Mouse (Mus musculus) neural tube, embryonic 10.5 days (tissue): ENCODE measurements around the gene Npas4.
A peak's percentile ranks its signal among the peaks of the same experiment; 100 is the strongest.
"Not testable (repeated sequence)": the region's sequence is repeated elsewhere in the genome, so short reads cannot be mapped to it uniquely, and the experiment has no call there.

Source experiments
- DNase-seq: peaks from one replicate; pipeline ENCODE4 v3.0.0-alpha.2; 2017; ENCODE audit warnings: low spot score; ENCODE audit errors: extremely low spot score

Gene Npas4

DNA sequence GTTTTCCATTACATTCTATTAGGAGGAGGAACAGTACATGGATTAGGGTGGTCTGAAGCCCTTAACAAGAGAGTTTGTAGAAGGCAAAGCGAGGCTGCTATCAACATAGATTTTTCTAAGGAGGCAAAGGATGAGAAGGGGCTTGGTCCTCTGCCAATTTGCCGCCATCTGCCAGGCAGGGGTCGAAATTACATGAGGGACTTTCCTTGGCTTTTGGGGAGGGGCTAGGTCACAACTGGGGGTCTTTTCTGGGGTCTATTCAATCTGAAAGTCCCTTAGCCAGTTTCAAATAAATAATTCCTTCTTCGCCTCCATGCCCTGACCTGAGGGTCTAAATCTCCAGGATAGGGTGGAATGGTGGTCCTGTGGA is at the start of gene Npas4:
Gene Npas4 (minus strand): TSS at position 61 of the 370 bp plus-strand sequence.
- no peak for DNase-seq

DNA sequence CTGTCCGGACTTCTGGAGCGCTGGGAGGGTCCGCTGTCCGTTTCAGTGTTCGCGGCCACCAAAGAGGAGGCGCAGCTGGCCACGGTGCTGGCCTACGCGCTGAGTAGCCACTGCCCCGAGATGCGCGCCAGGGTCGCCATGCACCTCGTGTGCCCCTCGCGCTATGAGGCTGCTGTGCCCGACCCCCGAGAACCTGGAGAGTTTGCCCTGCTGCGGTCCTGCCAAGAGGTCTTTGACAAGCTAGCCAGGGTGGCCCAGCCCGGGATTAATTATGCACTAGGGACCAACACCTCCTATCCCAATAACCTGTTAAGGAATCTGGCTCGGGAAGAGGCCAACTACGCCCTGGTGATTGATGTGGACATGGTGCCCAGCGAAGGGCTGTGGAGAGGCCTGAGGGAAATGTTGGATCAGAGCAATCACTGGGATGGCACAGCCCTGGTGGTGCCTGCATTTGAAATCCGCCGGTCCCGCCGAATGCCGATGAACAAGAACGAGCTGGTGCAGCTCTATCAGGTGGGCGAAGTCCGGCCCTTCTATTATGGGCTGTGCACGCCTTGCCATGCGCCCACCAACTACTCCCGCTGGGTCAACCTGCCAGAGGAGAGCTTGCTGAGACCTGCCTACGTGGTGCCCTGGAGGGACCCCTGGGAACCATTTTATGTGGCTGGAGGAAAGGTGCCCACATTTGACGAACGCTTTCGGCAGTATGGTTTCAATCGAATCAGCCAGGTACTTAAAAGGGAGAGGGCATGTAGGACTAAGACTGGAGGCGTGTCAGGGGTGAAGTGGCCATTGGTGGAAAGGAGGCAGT is 49.4 kb upstream of the Npas4 start:
- DNase-seq = no peak

DNA sequence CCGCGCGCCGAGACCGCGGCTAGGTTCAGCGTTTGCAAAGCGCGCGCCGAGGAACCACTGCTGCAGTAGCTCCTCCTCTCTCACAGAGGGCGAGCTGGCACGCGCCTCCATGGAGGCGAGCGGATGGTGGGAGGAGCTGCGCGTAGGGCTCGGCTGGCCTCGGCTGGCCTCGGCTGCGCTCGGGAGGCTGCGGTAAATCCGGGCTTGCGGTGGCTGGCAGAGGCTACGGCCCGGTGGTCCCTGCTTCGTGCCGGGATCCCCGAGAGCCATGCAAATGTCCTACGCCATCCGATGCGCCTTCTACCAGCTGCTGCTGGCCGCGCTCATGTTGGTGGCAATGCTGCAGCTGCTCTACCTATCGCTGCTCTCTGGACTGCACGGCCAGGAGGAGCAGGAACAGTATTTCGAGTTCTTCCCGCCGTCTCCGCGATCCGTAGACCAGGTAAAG is 48.6 kb upstream of the Npas4 start, which contains the start of the genes B4gat1 and AC124502.3:
Gene B4gat1 (plus strand): TSS at position 118 of the 448 bp plus-strand sequence.
Gene AC124502.3 (plus strand): TSS at position 183 of the 448 bp plus-strand sequence.
- DNase-seq = peak; percentile 92

DNA sequence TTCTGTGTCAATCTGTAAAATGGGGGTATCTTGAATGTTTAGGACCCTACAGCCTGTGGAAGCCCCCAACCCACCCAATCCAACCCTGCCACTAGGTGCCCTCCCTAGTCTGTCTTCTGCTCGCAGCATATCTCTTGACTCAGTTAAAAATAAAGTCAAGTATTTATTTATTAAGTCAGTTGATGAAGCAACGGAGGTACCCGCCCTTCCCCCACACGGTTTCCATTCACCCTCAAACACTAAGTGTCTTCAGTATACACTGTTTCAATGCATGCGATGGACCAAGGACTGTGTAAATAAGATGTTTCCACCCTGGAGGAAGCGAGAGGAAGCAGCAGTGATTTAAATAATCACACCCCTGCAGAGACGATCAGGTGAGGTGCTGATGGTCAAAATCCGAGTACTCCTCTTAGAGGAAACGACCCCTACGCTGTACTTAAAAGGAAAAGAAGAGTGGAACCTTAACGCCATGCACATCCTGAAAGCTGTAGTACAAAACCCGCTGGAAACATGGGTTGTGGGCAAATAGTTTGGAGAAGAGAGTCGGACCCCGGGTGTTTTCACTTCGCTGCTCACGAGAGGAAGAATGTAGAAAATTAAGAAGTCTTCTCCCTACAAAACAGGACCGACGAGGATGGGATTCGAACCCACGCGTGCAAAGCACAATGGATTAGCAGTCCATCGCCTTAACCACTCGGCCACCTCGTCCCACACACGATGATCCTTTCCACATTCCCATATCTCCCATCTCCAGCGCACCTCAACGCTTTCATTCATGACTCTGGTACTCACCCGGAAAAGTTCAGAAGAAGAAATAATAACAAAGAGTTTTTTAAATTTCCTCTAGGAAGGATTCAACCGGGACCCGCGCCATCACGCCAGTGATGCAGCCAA is 47.8 kb upstream of the Npas4 start:
- DNase-seq = peak; percentile 94

DNA sequence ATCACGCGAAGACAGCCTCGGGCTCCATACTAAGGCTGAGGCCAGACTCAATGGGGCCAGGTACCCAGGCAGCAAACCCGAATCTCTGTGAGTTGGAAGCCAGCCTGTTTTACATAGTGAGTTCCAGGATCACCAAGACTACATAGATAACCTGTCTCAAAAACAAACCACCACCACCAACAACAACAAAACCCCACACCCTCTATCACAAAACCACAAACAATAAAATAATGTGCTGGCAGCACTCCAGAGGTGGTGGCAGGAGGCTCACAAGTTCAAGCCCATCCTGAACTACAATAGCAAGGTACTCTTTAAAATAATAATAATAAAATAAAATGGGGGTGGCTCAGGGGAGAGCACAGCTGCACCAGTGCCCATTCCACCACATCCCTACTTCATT is 46.5 kb upstream of the Npas4 start:
- DNase-seq = no peak

DNA sequence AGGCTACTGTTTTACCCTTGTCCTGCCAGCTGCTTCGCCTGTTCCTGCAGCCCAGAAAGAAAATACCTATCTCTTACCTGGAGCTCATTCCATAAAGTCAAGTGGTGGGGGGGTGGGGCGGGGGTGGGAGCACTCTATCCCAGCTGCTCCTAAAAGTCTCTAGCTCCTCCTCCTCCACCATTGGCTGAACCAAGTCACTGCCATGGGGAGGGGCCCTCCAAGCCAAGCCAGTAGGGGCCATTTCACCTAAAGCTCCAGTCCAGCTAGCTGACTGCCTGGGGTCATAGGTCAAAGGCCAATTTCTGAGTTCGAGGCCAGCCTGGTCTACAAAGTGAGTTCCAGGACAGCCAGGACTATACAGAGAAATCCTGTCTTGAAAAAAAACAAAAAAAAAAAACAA is 42.6 kb upstream of the Npas4 start:
- no peak for DNase-seq

DNA sequence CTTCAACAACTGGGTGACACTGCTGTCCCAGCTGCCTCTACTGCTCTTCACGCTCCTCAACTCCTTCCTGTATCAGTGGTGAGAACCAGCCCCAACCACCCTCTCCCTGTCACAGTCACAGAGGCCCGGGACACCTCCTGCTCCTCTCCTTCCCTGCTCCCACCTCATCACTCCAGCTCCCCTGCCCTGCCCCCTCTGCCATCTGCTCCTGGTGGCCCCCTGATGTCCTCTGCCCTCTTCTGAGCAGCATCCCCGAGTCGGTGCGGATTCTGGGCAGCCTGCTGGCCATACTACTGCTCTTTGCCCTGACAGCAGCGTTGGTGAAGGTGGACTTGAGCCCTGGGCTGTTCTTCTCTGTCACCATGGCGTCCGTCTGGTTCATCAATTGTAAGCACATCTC is 36.0 kb upstream of the Npas4 start:
- DNase-seq = no peak

DNA sequence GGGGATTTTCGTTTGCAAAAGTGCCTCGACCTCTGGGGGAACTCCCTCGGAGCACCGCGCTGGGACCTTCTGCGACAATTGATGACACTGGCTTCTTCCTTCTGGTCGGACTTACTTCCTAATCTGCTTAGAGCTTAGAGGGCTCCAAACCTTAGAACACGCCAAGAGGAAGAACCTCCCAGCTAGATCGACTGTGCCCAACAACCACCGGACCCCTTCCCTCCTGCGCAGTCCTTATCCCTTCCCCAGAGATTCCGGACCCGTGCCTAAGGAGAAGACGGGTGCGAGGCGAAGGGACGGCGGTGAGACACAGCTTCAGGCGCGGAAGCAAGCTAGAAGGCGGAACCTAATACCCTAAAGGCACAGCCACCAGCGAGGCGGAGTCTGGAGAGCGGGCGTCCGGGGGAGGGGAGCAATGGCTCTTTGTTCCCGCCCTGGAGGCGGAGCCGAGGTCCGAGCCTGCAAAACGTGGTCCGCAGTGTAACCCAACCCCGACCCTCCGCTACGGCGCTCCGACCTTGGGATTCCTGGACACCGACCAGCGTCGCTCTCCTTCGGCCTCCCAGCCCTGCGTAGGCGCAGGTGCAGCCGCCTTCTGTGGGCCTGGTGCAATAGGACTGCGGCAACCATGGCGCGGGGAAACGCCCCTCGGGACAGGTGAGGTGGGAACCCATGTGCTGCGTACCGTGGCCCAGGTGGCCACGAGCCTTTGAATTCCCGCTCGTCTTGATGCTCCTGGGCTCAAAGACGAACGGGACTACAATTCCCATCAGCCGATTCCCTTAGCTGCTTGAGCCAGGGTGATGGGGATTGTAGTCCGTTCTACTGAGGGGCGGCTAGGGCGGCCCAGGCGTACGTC is 33.7 kb upstream of the Npas4 start, which contains the start of gene Slc29a2:
Gene Slc29a2 (plus strand): TSS at position 240 of the 859 bp plus-strand sequence.
- DNase-seq = peak; percentile 95

DNA sequence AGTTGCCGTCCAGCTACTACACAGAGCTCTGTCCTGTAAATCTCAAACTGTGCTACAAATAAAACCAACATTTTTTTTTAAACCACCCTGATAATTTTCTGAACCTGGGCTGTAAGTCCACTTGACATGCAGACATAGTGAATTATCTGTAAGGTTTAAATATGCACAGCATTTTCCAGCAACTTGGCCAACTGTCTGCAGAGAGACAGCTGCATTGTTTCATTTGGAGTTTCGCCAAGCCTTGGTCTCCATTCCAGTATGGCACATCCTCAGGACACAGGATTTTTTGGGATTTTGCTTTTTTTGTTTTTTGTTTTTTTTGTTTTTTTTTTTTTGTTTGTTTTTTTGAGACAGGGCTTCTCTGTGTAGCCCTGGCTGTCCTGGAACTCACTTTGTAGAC is 31.3 kb upstream of the Npas4 start:
- no peak for DNase-seq

DNA sequence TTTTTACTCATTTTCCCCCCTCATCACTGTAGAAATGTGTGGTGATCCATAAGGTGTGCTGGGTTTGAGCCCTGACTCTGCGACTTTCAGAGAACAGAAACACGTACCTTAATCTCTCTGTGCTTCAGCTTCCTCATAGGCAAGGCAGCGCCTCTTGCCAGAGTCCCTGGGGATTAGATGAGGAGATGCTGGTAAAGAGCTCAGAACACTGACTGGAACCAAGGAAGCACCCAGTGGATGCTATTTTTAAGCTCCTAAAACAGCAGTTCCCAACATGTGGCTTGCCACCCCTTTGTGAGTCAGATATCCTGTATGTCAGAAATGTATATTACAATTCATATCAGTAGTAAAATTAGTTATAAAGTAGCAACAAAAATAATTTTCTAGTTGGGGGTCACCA is 28.1 kb upstream of the Npas4 start:
- no peak for DNase-seq

DNA sequence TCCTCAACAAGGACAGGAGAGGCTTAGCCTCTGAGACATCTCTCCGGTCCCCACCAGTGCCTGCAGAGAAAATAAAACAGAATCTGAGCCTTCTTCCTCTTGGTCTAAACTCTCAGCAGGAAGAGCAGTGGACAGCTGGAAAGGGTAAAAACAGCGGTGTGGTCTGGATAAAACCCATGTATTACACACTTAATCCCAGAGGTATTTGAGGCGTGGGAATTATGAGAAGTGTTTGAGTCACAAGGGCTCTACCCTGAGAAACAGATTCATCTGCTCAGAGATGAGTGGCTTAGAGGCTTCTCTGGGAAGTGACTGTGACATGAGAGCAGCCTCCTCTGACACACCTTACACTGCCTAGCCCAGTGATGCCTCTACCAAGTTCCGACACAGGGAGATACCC is 27.5 kb upstream of the Npas4 start:
- DNase-seq = no peak

DNA sequence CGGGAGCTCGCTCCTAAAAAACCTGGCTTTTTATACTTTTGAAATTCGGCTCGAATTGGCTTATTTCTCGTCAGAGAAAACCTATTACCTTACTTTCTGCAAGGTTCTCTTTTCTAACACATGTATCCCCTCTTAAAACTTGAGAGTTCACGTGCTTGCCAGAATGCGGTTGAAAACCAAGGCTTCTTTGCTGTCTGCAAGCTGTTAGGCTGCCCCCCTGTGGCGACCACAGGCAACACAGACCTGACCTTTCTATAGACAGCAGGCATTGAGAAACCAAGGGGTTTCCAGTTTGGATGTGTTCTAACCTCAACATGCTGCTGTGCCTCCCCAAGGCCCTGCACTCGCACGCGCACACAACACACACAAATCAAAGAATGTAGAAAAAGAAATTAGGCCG is 26.7 kb upstream of the Npas4 start:
- DNase-seq = peak; percentile 68

DNA sequence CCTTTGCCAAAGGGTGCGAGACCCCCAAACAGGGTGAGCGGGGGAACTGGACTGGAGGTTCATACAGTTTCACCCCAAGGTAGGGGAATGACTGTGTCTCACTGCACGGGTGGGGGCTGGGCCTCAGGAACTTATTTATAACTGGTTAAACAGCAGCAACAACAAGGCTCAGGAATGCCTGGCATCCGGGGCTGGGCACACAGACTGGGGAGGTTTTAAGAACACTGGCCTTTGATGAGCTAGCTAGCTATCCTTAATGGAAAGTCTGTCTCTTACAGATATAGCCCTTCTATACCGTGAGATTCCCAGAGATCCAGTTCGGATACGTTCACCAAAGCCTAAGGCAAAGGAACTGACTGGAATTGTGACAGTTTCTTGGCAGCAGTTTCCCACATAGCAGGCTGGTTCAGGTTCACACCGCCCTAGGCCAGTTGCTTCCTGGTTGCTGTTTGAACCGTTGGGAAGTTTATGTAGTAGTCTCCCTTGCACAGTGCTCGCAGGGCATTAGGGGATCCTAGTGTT is 26.2 kb upstream of the Npas4 start:
- DNase-seq = peak; percentile 30

DNA sequence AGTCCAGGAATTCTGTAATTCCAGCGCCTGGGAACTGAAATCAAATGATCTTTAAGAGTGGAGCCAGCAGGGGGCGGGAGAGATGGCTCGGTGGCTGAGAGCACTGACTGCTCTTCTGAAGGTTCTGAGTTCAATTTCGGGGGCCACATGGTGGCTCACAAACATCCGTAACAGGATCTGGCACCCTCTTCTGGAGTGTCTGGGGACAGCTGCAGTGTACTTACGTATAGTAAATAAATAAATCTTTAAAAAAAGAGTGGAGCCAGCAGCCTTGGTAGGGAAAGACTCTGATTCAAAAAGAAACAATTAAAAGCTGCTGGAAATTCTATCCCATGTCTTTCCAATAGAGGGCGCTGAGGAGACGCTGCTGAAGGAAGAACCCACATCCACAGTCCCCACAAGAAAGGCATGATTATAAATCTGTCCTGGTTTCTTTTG is 24.9 kb upstream of the Npas4 start:
- DNase-seq = peak; percentile 42

DNA sequence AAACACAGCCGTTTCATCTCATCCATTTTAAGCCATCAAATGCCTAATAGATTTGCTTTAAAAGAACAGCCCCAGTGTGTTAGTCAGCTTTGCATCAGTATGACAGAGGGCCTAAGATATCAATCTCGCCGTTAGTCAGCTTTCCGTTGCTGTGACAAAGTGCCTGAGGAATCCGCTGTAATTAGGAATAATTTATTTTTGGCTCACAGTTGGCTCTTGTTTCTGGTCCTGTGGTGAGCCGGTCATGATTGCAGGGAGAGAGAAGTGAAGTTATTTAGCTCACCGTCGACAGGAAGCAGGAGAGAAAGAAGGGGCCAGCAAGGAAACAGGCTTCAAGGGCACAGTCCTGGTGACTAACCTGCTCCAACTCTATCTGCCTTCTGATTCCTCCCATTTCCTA is 23.0 kb upstream of the Npas4 start:
- no peak for DNase-seq

DNA sequence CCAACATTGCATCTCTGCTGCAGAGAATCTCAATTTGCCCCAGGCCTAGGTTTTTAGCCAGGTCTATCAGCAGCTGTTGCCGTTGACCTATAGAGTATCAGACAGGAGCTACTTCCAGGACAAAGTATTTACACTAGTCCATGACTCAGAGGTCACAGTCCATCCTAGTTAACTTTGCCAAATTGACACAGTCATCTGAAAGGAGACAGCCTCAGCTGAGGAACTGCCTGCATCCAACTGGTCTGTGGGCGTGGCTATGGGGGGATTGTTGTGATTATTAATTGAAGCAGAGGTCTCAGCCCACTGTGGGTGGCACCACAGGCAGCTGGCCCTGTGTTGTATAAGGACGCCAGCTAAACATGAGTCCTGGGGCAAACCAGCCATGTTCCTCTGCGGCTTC is 14.8 kb upstream of the Npas4 start:
- DNase-seq = no peak

DNA sequence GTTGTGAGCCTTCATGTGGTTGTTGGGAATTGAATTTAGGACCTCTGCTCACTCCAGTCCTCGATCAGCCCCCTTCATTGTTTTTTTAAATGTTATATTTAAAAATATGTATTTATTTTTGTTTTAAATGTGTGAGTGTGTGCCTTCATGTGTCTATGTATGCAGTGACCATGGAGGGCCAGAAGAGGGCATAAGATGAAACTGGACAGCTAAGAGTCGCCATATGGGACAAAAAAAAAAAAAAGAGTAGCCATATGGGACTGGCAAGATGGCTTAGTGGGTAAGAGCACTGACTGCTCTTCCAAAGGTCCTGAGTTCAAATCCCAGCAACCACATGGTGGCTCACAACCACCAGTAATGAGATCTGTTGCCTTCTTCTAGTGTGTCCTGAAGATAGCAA is 13.5 kb upstream of the Npas4 start:
- not testable (repeated sequence) for DNase-seq

DNA sequence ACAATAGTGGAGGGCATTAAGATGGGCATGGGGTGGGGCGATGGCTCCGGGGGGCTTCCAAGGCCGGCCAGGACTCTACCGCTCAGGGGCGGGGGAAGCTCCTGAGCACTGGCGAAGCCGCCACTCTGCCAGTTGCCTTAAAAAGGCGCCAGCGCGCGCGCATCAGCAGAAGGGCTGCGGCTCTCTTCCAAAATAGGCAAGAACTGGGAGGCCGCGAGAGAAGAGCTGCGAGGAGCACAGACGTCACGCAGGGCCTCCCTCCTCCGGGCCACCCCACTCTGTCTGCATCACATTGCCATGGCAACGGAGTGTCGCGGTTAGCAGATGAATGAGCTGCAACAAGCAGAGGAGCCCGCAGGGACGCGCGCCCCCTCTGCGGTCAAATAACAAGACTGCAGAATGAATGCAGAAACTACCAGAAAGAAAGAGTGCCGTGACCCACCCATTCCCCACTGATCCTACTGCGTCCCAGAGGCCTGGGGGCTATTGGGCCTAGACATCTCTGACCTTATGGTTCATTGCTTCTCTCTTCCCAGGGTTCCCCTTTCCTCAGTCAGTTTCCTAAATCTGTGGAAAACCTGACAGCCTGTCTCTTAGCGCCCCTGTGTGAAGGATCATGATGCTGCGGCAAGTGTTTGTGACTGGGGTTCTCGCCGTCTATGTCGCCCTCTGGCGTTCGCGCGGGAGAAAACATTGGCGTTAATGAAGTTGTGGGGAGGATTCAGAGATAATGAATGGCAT is 11.7 kb upstream of the Npas4 start:
- DNase-seq = peak; percentile 86

DNA sequence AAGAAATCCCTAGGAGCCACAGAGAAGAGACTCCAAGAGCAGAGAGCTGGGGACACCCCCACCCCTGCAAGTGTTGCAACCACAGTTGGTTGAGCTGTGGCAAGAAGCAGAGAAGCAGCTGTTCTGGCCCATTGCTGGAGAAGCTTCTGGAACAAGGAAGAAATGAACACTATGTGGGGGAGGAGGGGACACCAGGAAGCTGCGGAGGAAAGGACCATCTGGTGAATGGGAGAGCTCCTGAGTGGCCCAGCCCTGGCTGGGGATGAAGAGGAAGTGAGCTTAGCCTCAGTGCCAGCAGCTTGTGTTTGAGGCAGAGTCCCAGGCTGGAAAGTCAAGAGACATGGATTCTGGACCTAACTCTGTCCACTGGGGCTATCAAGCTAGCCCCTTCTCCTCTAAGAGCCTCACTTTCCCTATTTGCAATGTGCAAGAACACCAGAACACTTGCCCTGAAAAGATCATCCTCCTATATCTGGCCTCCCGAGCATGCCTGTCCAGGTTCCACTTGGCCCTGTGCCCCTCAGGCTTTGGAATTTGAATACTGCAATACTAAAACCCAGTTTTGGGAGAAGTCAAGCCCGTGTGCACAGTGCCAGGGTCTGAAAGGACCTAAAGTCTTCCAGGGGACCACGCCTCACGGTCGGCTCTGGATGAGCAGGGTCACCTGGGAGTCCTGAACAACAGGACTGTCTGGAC is 9.5 kb upstream of the Npas4 start:
- no peak for DNase-seq

DNA sequence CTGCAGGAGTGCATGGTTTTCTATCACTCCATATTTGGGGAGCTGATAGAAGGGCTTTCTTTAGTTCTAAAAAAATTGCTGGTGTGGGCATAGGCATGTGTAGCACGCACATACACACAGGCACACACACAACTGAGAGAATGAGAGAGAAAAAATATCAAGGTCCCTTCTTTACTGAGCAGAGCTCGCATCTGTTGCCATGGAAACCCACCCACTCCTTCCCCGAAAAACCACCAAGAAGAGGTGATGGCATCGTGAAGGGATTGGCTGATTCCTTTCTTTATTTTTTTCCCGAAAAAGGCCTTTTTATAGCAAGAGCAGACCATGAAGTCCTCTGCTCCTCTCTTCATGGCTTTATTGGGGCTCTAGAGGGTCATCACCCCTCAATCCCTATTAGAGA is 3.9 kb upstream of the Npas4 start:
- no peak for DNase-seq
